Mouse (Mus musculus): Measurements from ENCODE around the gene Mtor.

Gene Mtor

DNA sequence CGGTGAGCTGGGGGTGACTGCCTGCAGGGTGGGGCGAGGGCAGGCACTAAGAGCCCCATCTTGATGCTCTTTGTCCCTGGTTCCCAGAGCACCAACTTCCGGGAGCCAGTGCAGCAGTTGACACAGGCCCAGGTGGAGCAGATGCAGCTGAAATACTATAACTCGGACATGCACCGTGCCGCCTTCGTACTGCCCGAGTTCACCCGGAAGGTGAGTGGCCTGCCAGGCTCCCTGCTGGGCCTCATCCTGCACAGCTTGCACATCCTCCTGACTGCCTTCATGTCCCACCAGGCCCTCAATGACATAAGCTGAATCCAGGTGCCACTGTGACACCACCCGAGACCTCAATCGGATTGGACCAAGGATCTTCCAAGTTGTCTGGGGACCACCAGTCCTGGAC is 145.6 kb downstream of the Mtor start:
- no peak for DNase-seq (ENCODE audit: low read depth, low spot score)

DNA sequence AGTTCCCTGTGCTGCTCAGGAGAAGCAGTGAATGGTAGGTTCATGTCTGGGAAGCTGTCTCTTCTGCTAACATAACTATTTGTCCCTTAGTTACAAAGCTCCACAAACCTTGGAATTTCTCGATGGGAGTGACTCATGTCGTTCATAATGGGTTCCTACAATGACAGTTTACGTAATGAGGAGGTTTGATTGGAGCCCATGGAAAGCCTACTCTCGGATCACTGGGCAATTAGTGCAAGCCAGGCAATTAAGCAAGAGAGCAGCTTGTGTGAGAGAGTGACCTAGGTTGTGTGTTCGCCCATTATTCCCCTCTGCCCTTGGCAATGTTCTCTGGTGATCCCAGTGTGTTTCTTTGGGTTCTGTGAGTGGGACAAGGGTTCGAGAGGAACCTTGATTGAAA is 147.5 kb downstream of the Mtor start:
- DNase-seq (ENCODE audit: low read depth, low spot score), result no peak

DNA sequence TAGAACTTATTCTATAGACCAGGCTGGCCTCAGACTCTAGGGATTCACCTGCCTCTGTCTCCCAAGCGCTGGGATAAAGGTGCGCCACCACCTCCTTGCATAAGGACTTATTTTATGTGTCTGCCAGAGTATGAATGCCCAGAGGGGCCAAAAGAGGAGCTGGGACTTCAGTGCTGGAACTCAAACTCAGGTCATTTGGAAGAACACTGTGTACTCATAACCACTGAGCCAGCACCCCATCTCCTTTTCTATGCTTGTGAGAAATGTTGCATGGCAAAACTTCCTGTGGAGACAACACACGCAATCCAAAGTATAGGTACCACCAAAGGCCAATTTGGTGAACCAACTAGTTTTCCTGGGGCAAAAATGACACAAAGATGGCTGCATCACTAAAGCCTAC is 148.3 kb downstream of the Mtor start:
- DNase-seq (ENCODE audit: low read depth, low spot score), result no peak

DNA sequence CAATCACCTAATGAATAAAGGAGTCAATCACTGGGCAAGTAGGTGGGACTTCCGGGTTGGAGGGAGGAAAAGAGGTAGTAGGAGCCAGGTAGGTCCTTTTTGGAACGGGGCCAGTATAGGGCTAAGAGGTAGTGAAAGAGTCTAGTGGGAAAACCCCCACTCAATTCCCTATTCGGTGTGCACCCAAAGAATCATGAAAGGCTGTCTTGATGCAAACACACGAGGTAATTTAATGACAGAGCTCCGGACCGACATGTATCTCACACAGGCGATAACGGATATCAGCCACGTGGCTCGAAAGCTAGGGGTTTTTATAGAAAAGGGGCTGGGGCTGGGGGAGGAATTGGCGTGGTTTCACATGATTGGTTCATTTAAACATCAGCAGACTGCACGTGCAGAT is 150.4 kb downstream of the Mtor start:
- no peak for DNase-seq (ENCODE audit: low read depth, low spot score)

DNA sequence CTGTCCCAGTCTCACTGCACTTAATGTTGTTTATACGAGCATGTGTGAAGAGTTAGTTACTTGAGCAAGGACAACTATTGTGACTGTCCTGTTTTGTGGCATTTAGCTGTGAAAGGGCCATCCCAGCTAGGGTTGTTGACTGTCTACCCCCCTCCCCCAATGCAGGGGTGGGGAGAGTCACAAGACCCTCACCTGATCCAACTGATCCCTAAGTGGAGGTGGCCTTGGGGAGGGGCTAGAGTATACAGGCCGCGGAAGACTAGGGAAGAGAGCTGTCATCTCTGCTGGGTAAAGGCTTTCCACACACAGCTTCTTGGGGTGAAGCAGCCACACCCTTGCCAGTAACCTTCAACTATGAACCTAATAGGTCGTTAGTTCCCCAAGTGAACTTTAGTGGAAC is 151.9 kb downstream of the Mtor start:
- no peak for DNase-seq (ENCODE audit: low read depth, low spot score)

DNA sequence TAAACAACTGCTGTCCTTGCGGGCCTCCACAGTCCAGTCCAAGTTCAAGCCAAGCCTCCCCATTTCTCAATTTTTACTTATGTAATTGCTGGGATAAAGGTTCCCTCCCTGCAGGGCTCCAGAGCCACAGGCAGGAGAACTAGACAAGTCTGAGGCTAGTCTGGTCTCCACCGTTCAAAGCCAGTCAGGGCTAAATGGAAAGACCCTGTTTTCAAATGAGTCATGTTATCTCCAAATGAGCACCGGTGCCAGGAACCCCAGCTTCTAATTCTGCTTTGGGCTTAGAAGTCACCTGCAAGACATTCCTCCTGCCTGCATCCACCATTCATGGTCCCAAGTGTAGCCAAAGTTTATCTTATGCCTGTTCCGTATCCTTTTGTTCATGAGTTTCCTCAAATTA is 153.5 kb downstream of the Mtor start:
- DNase-seq (ENCODE audit: low read depth, low spot score), result no peak

DNA sequence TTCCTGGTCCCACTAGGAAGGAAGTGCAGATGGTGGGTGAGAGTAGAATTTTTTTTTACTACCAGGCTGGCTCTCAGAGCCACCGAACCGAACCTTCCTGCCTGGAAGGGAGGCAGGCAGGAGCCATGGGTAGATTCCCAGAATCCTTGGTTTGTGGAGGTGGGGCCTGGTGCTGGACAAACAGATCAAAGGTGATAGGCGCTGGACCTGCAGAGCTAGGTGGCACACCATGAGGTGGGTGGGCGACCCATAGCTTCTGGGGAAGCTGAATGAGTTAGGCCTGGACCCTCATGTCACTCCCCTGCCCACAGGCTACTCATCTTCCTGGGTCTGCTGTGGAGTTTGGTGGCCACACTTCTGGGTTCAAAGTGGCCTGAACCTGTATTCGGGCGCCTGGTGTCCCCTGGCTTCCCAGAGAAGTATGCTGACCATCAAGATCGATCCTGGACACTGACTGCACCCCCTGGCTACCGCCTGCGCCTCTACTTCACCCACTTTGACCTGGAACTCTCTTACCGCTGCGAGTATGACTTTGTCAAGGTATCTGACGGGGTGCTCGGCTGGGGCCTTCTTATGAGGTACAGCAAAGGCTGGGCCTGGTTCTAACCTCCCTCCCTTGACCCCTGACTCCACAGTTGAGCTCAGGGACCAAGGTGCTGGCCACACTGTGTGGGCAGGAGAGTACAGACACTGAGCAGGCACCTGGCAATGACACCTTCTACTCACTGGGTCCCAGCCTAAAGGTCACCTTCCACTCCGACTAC is 154.1 kb downstream of the Mtor start, which contains the start of gene Masp2:
Gene Masp2 (plus strand): TSS at position 198 of the 764 bp plus-strand sequence.
- no peak for DNase-seq (ENCODE audit: low read depth, low spot score)

DNA sequence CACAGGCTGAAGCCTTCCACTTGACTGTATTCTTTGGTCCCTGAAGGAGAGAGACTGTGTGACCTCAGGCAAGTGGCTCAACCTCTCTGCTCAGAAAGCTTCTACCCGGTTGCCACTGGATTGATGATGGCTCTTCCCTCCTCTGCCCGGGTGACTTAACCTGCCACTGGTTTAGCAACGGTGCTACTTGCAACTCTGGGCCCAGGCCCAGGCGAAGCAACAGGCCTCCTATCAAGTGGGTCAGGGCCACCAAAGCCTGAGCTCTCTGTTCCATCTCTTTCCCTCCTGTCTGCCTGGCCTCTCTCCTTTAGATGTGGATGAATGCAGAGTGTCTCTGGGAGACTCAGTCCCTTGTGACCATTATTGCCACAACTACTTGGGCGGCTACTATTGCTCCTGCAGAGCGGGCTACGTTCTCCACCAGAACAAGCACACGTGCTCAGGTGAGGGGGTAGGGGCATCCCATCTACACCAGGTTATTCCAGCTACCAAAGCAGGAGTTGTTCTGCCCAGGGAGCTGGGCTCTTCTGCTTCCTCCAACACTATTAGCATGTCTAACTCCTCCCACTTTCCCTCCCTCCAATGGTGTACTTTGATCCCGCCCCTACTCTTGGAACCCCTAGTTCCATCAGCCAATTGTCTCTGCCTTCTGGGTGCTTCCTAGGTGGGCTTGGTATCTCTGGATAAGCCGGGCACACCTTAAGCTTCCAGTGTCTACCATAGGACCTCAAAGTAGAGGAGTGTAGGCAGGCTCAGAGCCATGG is 155.1 kb downstream of the Mtor start:
- DNase-seq (ENCODE audit: low read depth, low spot score), result peak; percentile 62

DNA sequence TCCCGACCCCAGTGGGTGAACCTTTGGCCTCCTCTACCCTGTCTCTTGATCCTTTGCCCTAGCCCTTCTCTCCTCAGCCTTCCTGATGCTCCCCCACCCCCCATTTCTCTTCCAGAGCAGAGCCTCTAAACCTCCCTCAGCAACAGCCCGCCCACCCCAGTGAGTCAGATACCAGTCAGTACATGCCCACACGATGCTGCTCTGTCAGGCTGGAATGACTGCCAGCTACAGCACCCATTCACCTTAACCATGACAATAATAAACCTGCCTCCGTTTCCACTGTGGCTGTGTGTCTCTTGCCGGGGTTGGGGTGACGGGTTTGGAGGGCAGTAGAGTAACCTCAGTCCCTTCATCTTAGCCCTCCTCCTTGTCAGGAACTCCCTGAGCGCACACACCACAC is 155.7 kb downstream of the Mtor start:
- peak; percentile 92 for DNase-seq (ENCODE audit: low read depth, low spot score)

DNA sequence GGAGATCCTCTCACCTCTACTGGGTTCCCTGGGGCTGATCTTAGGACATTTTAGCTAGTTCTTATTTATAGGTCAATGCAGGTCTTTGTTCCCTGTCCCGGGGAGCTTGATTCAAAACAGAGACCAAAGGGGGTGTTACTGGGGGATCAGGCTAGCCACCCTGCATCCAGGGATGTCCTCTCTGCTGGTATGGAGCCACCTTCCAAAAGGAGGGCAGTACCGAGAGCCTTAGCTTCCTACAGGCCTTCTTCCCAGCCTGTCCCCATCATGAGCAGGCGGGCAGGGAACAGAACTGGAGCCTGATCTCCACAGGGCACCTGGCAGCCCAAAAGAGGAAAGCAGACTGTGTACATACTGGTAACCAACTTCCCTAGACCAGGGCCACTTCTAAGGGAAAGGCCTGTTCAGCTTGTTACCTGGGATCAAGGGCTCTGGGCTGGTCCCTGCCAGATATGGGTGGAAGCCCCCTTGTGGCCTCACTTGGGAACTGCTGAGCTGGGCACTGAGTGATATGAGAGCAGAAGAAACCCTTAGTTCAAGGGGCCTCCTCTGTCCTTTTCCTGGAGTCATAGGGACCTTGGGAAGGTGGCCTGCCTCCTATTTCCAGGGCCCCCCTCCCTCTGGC is 156.2 kb downstream of the Mtor start:
- DNase-seq (ENCODE audit: low read depth, low spot score), result peak; percentile 65

All from brain, adult 2 months (tissue).